Mouse (Mus musculus): ENCODE data around the gene Lmbrd1. TPM values are rescaled to one million over a fixed set of nuclear protein-coding genes. Genes with fewer than 3 reads are reported as not detected.

Lmbrd1 gene
- polyA plus RNA-seq, 1 experiment = 8.5 TPM

- Histone ChIP-seq H3K36me3 (ENCODE audit: control insufficient read depth, insufficient read depth, low read length) (peaks cover 19% of the 10 kb centered on the region), H3K4me3 (ENCODE audit: low read depth, low read length) (no peak overlapping the region), H3K27me3 (ENCODE audit: control insufficient read depth, insufficient read depth, low read length) (no peaks in the 10 kb centered on the region), H3K27ac (ENCODE audit: insufficient read depth, low read depth, low read length) (no peak overlapping the region), H3K4me1 (ENCODE audit: control insufficient read depth, insufficient read depth, insufficient read length, low read length) (no peaks in the 10 kb centered on the region)
- TF ChIP-seq POLR2A (IDR thresholded peaks at IDR 0.05; ENCODE audit: low read depth, low read length) (no peak), CTCF (IDR thresholded peaks at IDR 0.05; ENCODE audit: extremely low read depth, insufficient read length, insufficient replicate concordance, low read depth, low read length) (no peak)
- 61% methylated on average over 3 of the region's 3 CpGs for WGBS
Measured at GRCm38 (mm10) chr1:24719621-24720020, 41.2 kb downstream of the Lmbrd1 start.

GRCm38 (mm10) chr1:24720209-24720608 lies 41.8 kb downstream of the Lmbrd1 start:
- H3K27me3 ChIP-seq (ENCODE audit: control insufficient read depth, insufficient read depth, low read length) = no peaks in the 10 kb centered on the region
- TF ChIP-seq CTCF (IDR thresholded peaks at IDR 0.05; ENCODE audit: extremely low read depth, insufficient read length, insufficient replicate concordance, low read depth, low read length) (no peak), POLR2A (IDR thresholded peaks at IDR 0.05; ENCODE audit: low read depth, low read length) (no peak)
- peaks cover 16% of the 10 kb centered on the region for H3K36me3 ChIP-seq (ENCODE audit: control insufficient read depth, insufficient read depth, low read length)
- no peak overlapping the region for H3K4me3 ChIP-seq (ENCODE audit: low read depth, low read length)
- H3K4me1 ChIP-seq (ENCODE audit: control insufficient read depth, insufficient read depth, insufficient read length, low read length) = no peaks in the 10 kb centered on the region
- 88% methylated on average over 1 of the region's 1 CpGs for WGBS
- H3K27ac ChIP-seq (ENCODE audit: insufficient read depth, low read depth, low read length) = no peak overlapping the region

GRCm38 (mm10) chr1:24729784-24730183 lies 51.4 kb downstream of the Lmbrd1 start:
- no peak overlapping the region for H3K27ac ChIP-seq (ENCODE audit: insufficient read depth, low read depth, low read length)
- H3K27me3 ChIP-seq (ENCODE audit: control insufficient read depth, insufficient read depth, low read length) = no peaks in the 10 kb centered on the region
- H3K36me3 ChIP-seq (ENCODE audit: control insufficient read depth, insufficient read depth, low read length) = peaks cover 44% of the 10 kb centered on the region
- no peaks in the 10 kb centered on the region for H3K4me1 ChIP-seq (ENCODE audit: control insufficient read depth, insufficient read depth, insufficient read length, low read length)
- no peak overlapping the region for H3K4me3 ChIP-seq (ENCODE audit: low read depth, low read length)
- TF ChIP-seq CTCF (IDR thresholded peaks at IDR 0.05; ENCODE audit: extremely low read depth, insufficient read length, insufficient replicate concordance, low read depth, low read length) (no peak), POLR2A (IDR thresholded peaks at IDR 0.05; ENCODE audit: low read depth, low read length) (no peak)
- 96% methylated on average over 11 of the region's 11 CpGs for WGBS

- Histone ChIP-seq H3K4me1 (ENCODE audit: control insufficient read depth, insufficient read depth, insufficient read length, low read length) (no peaks in the 10 kb centered on the region), H3K36me3 (ENCODE audit: control insufficient read depth, insufficient read depth, low read length) (peaks cover 46% of the 10 kb centered on the region), H3K4me3 (ENCODE audit: low read depth, low read length) (no peak overlapping the region), H3K27me3 (ENCODE audit: control insufficient read depth, insufficient read depth, low read length) (no peaks in the 10 kb centered on the region), H3K27ac (ENCODE audit: insufficient read depth, low read depth, low read length) (no peak overlapping the region)
- WGBS = 92% methylated on average over 3 of the region's 3 CpGs
- TF ChIP-seq CTCF (IDR thresholded peaks at IDR 0.05; ENCODE audit: extremely low read depth, insufficient read length, insufficient replicate concordance, low read depth, low read length) (no peak), POLR2A (IDR thresholded peaks at IDR 0.05; ENCODE audit: low read depth, low read length) (no peak)
Measured at GRCm38 (mm10) chr1:24732286-24732685, 53.9 kb downstream of the Lmbrd1 start.

GRCm38 (mm10) chr1:24734866-24735265 lies 56.4 kb downstream of the Lmbrd1 start:
- Histone ChIP-seq H3K4me3 (ENCODE audit: low read depth, low read length) (no peak overlapping the region), H3K4me1 (ENCODE audit: control insufficient read depth, insufficient read depth, insufficient read length, low read length) (no peaks in the 10 kb centered on the region), H3K27me3 (ENCODE audit: control insufficient read depth, insufficient read depth, low read length) (no peaks in the 10 kb centered on the region), H3K27ac (ENCODE audit: insufficient read depth, low read depth, low read length) (no peak overlapping the region), H3K36me3 (ENCODE audit: control insufficient read depth, insufficient read depth, low read length) (peaks cover 32% of the 10 kb centered on the region)
- no peak for TF ChIP-seq CTCF (IDR thresholded peaks at IDR 0.05; ENCODE audit: extremely low read depth, insufficient read length, insufficient replicate concordance, low read depth, low read length)
- TF ChIP-seq POLR2A (IDR thresholded peaks at IDR 0.05; ENCODE audit: low read depth, low read length) = no peak
- 75% methylated on average over 5 of the region's 5 CpGs for WGBS

- 96% methylated on average over 3 of the region's 3 CpGs for WGBS
- H3K36me3 ChIP-seq (ENCODE audit: control insufficient read depth, insufficient read depth, low read length) = peaks cover 14% of the 10 kb centered on the region
- H3K27me3 ChIP-seq (ENCODE audit: control insufficient read depth, insufficient read depth, low read length) = no peaks in the 10 kb centered on the region
- no peak overlapping the region for H3K27ac ChIP-seq (ENCODE audit: insufficient read depth, low read depth, low read length)
- TF ChIP-seq CTCF (IDR thresholded peaks at IDR 0.05; ENCODE audit: extremely low read depth, insufficient read length, insufficient replicate concordance, low read depth, low read length) (no peak), POLR2A (IDR thresholded peaks at IDR 0.05; ENCODE audit: low read depth, low read length) (no peak)
- H3K4me3 ChIP-seq (ENCODE audit: low read depth, low read length) = no peak overlapping the region
- H3K4me1 ChIP-seq (ENCODE audit: control insufficient read depth, insufficient read depth, insufficient read length, low read length) = no peaks in the 10 kb centered on the region
Measured at GRCm38 (mm10) chr1:24740903-24741302, 62.5 kb downstream of the Lmbrd1 start.

GRCm38 (mm10) chr1:24741552-24741951 lies 63.1 kb downstream of the Lmbrd1 start:
- Histone ChIP-seq H3K4me3 (ENCODE audit: low read depth, low read length) (no peak overlapping the region), H3K27ac (ENCODE audit: insufficient read depth, low read depth, low read length) (no peak overlapping the region), H3K36me3 (ENCODE audit: control insufficient read depth, insufficient read depth, low read length) (peaks cover 14% of the 10 kb centered on the region), H3K27me3 (ENCODE audit: control insufficient read depth, insufficient read depth, low read length) (no peaks in the 10 kb centered on the region), H3K4me1 (ENCODE audit: control insufficient read depth, insufficient read depth, insufficient read length, low read length) (no peaks in the 10 kb centered on the region)
- TF ChIP-seq CTCF (IDR thresholded peaks at IDR 0.05; ENCODE audit: extremely low read depth, insufficient read length, insufficient replicate concordance, low read depth, low read length) = no peak
- TF ChIP-seq POLR2A (IDR thresholded peaks at IDR 0.05; ENCODE audit: low read depth, low read length) = no peak
- 65% methylated on average over 3 of the region's 3 CpGs for WGBS

All from small intestine, adult 2 months (tissue).